Mouse (Mus musculus): ENCODE measurements around the gene Elovl2.

DNA sequence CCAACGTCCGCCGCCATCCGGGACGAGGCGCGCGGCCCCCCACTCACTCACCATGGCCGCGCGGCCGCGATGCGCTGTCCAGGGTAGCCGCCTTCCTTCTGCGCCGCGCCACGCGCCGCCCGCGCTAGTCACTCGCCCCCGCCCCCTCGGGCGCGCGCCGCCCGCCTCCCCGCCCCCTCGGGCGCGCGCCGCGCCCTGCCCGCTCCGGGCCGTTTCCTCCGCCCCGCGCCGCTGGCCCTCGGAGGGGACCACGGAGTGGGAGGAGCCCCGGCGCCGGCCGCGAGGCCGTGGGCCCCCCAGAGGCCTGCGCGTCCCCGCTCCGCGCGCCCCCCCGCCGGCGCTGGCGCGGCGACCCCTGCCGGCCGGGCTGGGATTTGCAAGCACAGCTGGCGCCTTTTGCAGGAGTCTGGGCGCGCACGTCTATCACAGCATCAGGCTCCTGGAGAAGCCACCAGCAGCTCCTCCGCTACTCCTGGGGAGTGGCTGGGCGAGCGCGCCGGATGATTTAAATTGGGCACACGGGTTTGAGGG lies at the start of gene Elovl2:
- TF ChIP-seq EP300 (optimal IDR thresholded peaks at IDR 0.05) (no peak), CTCF (IDR thresholded peaks at IDR 0.05; ENCODE audit: low read depth) (peak; percentile 63)

All from stomach, postnatal 0 days (tissue).